Mouse (Mus musculus): ENCODE data around the gene Lefty2. TPM values are rescaled to one million over a fixed set of nuclear protein-coding genes. Genes with fewer than 3 reads are reported as not detected.
"Not testable (repeated sequence)": the region's sequence is repeated elsewhere in the genome, so short reads cannot be mapped to it uniquely, and the experiment has no call there.

Lefty2 gene
- polyA plus RNA-seq, 1 experiment from 2014 or later, result 0.28 TPM

GRCm38 (mm10) chr1:180874615-180875014 is 18.3 kb upstream of the Lefty2 start:
- no peak overlapping the region for H3K4me2 ChIP-seq
- no peaks in the 10 kb centered on the region for H3K9me3 ChIP-seq
- H3K36me3 ChIP-seq, result no peaks in the 10 kb centered on the region
- H3K9ac ChIP-seq, result no peak overlapping the region
- no peak overlapping the region for H3K27ac ChIP-seq
- H3K4me1 ChIP-seq, result no peaks in the 10 kb centered on the region; the same call in 1 of the 2 replicates
- 78% methylated on average over 2 of the region's 2 CpGs for WGBS
- H3K4me3 ChIP-seq, result no peak overlapping the region
- H3K27me3 ChIP-seq, result no peaks in the 10 kb centered on the region
- no peak for ATAC-seq (ENCODE audit: insufficient number of reproducible peaks, low FRiP score, low TSS enrichment, low read depth)

GRCm38 (mm10) chr1:180875126-180875525 is 17.8 kb upstream of the Lefty2 start:
- Histone ChIP-seq H3K4me1 (no peaks in the 10 kb centered on the region; the same call in 1 of the 2 replicates), H3K9ac (no peak overlapping the region), H3K4me2 (no peak overlapping the region), H3K27me3 (no peaks in the 10 kb centered on the region), H3K36me3 (no peaks in the 10 kb centered on the region), H3K4me3 (no peak overlapping the region), H3K9me3 (no peaks in the 10 kb centered on the region), H3K27ac (no peak overlapping the region)
- 82% methylated on average over 9 of the region's 9 CpGs for WGBS
- ATAC-seq (ENCODE audit: insufficient number of reproducible peaks, low FRiP score, low TSS enrichment, low read depth), result no peak

GRCm38 (mm10) chr1:180877466-180877865 is 15.4 kb upstream of the Lefty2 start:
- no peak overlapping the region for H3K9ac ChIP-seq
- no peak overlapping the region for H3K27ac ChIP-seq
- H3K4me3 ChIP-seq, result no peak overlapping the region
- H3K36me3 ChIP-seq, result no peaks in the 10 kb centered on the region
- no peaks in the 10 kb centered on the region for H3K9me3 ChIP-seq
- 80% methylated on average over 4 of the region's 4 CpGs for WGBS
- no peaks in the 10 kb centered on the region for H3K27me3 ChIP-seq
- no peaks in the 10 kb centered on the region; the same call in 1 of the 2 replicates for H3K4me1 ChIP-seq
- no peak overlapping the region for H3K4me2 ChIP-seq
- ATAC-seq (ENCODE audit: insufficient number of reproducible peaks, low FRiP score, low TSS enrichment, low read depth), result no peak

- no peak for ATAC-seq (ENCODE audit: insufficient number of reproducible peaks, low FRiP score, low TSS enrichment, low read depth)
- Histone ChIP-seq H3K9ac (no peak overlapping the region), H3K27me3 (no peaks in the 10 kb centered on the region), H3K9me3 (no peaks in the 10 kb centered on the region), H3K4me2 (no peak overlapping the region), H3K27ac (no peak overlapping the region), H3K36me3 (no peaks in the 10 kb centered on the region), H3K4me1 (no peaks in the 10 kb centered on the region), H3K4me3 (no peak overlapping the region)
- whole genome bisulfite sequencing, result 81% methylated on average over 3 of the region's 3 CpGs
Observed at GRCm38 (mm10) chr1:180881768-180882167, 11.1 kb upstream of the Lefty2 start.

GRCm38 (mm10) chr1:180883731-180884130 is 9.2 kb upstream of the Lefty2 start:
- Histone ChIP-seq H3K27ac (no peak overlapping the region), H3K4me1 (peaks cover 7% of the 10 kb centered on the region), H3K36me3 (no peaks in the 10 kb centered on the region), H3K4me2 (no peak overlapping the region), H3K27me3 (no peaks in the 10 kb centered on the region), H3K9ac (no peak overlapping the region), H3K9me3 (no peaks in the 10 kb centered on the region), H3K4me3 (no peak overlapping the region)
- 25% methylated on average over 7 of the region's 7 CpGs for WGBS
- ATAC-seq (ENCODE audit: insufficient number of reproducible peaks, low FRiP score, low TSS enrichment, low read depth), result no peak

GRCm38 (mm10) chr1:180884484-180884883 is 8.4 kb upstream of the Lefty2 start:
- no peaks in the 10 kb centered on the region for H3K27me3 ChIP-seq
- ATAC-seq (ENCODE audit: insufficient number of reproducible peaks, low FRiP score, low TSS enrichment, low read depth), result no peak
- no peak overlapping the region for H3K9ac ChIP-seq
- H3K27ac ChIP-seq, result no peak overlapping the region
- WGBS, result 76% methylated on average over 9 of the region's 9 CpGs
- no peaks in the 10 kb centered on the region for H3K36me3 ChIP-seq
- H3K9me3 ChIP-seq, result no peaks in the 10 kb centered on the region
- H3K4me3 ChIP-seq, result no peak overlapping the region
- H3K4me2 ChIP-seq, result no peak overlapping the region
- peaks cover 13% of the 10 kb centered on the region for H3K4me1 ChIP-seq

GRCm38 (mm10) chr1:180888556-180889042 is 4.3 kb upstream of the Lefty2 start:
- Histone ChIP-seq H3K9ac (no peak overlapping the region), H3K4me3 (peak overlapping the region; percentile 16; the same call in 1 of the 2 replicates), H3K27ac (peak overlapping the region; percentile 47; the same call in 1 of the 2 replicates), H3K4me1 (peaks cover 13% of the 10 kb centered on the region), H3K27me3 (peaks cover 19% of the 10 kb centered on the region), H3K4me2 (peak overlapping the region; percentile 42), H3K36me3 (no peaks in the 10 kb centered on the region), H3K9me3 (no peaks in the 10 kb centered on the region)
- ATAC-seq (ENCODE audit: insufficient number of reproducible peaks, low FRiP score, low TSS enrichment, low read depth), result peak; percentile 66; the same call in 1 of the 2 replicates
- 2% methylated on average over 13 of the region's 13 CpGs for WGBS

- peak; percentile 10; the same call in 1 of the 2 replicates for ATAC-seq (ENCODE audit: insufficient number of reproducible peaks, low FRiP score, low TSS enrichment, low read depth)
- 41% methylated on average over 7 of the region's 7 CpGs for WGBS
- H3K9ac ChIP-seq, result no peak overlapping the region
Observed at GRCm38 (mm10) chr1:180889172-180889571, 3.7 kb upstream of the Lefty2 start.

GRCm38 (mm10) chr1:180889841-180890240 is 3.1 kb upstream of the Lefty2 start:
- Histone ChIP-seq H3K4me3 (no peak overlapping the region), H3K4me1 (peaks cover 20% of the 10 kb centered on the region), H3K9me3 (no peaks in the 10 kb centered on the region), H3K4me2 (no peak overlapping the region), H3K27me3 (peaks cover 31% of the 10 kb centered on the region), H3K9ac (no peak overlapping the region), H3K36me3 (no peaks in the 10 kb centered on the region), H3K27ac (no peak overlapping the region)
- 39% methylated on average over 6 of the region's 6 CpGs for WGBS
- ATAC-seq (ENCODE audit: insufficient number of reproducible peaks, low FRiP score, low TSS enrichment, low read depth), result no peak

More at GRCm38 (mm10) chr1:180889172-180889571, 3.7 kb upstream of the Lefty2 start:
- H3K4me3 ChIP-seq, result no peak overlapping the region
- peak overlapping the region; percentile 47; the same call in 1 of the 2 replicates for H3K27ac ChIP-seq
- H3K4me1 ChIP-seq, result peaks cover 14% of the 10 kb centered on the region
- no peaks in the 10 kb centered on the region for H3K9me3 ChIP-seq
- H3K4me2 ChIP-seq, result peak overlapping the region; percentile 42; the same call in 1 of the 2 replicates
- no peaks in the 10 kb centered on the region for H3K36me3 ChIP-seq
- H3K27me3 ChIP-seq, result peaks cover 25% of the 10 kb centered on the region

GRCm38 (mm10) chr1:180894088-180894987 is 1.4 kb downstream of the Lefty2 start:
- H3K27ac ChIP-seq; H3K36me3 ChIP-seq; H3K9ac ChIP-seq; ATAC-seq (ENCODE audit: insufficient number of reproducible peaks, low FRiP score, low TSS enrichment, low read depth); H3K4me1 ChIP-seq; H3K9me3 ChIP-seq: not testable (repeated sequence)
- WGBS, result 6% methylated on average over 46 of the region's 51 CpGs
- peak overlapping the region; percentile 12 for H3K4me3 ChIP-seq
- H3K4me2 ChIP-seq, result peak overlapping the region; percentile 31
- H3K27me3 ChIP-seq, result peaks cover 45% of the 10 kb centered on the region

- WGBS, result under 1% methylated on average over 4 of the region's 4 CpGs
Observed at GRCm38 (mm10) chr1:180901107-180901506, 8.2 kb downstream of the Lefty2 start.

GRCm38 (mm10) chr1:180902915-180903314 is 10.0 kb downstream of the Lefty2 start:
- ATAC-seq (ENCODE audit: insufficient number of reproducible peaks, low FRiP score, low TSS enrichment, low read depth), result no peak
- Histone ChIP-seq H3K27me3 (no peaks in the 10 kb centered on the region), H3K9ac (no peak overlapping the region), H3K36me3 (peaks cover 23% of the 10 kb centered on the region), H3K4me3 (no peak overlapping the region), H3K4me2 (no peak overlapping the region), H3K9me3 (no peaks in the 10 kb centered on the region), H3K27ac (no peak overlapping the region), H3K4me1 (peaks cover 18% of the 10 kb centered on the region)
- WGBS, result 35% methylated on average over 5 of the region's 5 CpGs

More at GRCm38 (mm10) chr1:180901107-180901506, 8.2 kb downstream of the Lefty2 start:
- no peak overlapping the region for H3K4me3 ChIP-seq
- H3K4me2 ChIP-seq, result no peak overlapping the region
- H3K4me1 ChIP-seq, result peaks cover 14% of the 10 kb centered on the region
- no peaks in the 10 kb centered on the region for H3K9me3 ChIP-seq
- H3K27me3 ChIP-seq, result peaks cover 1% of the 10 kb centered on the region; the same call in 1 of the 2 replicates
- H3K36me3 ChIP-seq, result peaks cover 4% of the 10 kb centered on the region
- H3K9ac ChIP-seq, result no peak overlapping the region
- no peak for ATAC-seq (ENCODE audit: insufficient number of reproducible peaks, low FRiP score, low TSS enrichment, low read depth)
- no peak overlapping the region for H3K27ac ChIP-seq
